Mouse (Mus musculus): Measurements from ENCODE around the gene Elovl6. TPM values are rescaled to one million over a fixed set of nuclear protein-coding genes. Genes with fewer than 3 reads are reported as not detected.

Gene Elovl6
- total and polyA plus RNA-seq, 2 experiments from 2014 or later: 39.1 to 46.9 TPM

- Histone ChIP-seq H3K9me3 (ENCODE audit: low read length) (no peaks in the 10 kb centered on the region), H3K9ac (no peak overlapping the region), H3K27ac (ENCODE audit: low read depth, low read length) (peak overlapping the region; percentile 21; the same call in 1 of the 2 replicates), H3K4me2 (ENCODE audit: low read depth) (peak overlapping the region; percentile 17; the same call in 1 of the 2 replicates), H3K4me3 (ENCODE audit: low read depth, low read length) (no peak overlapping the region), H3K4me1 (ENCODE audit: insufficient read depth) (no peaks in the 10 kb centered on the region), H3K36me3 (ENCODE audit: insufficient read depth) (no peaks in the 10 kb centered on the region), H3K27me3 (ENCODE audit: insufficient read depth, low read length) (no peaks in the 10 kb centered on the region)
- peak; percentile 37 for DNase-seq
- peak; percentile 87 for ATAC-seq
- WGBS: 73% methylated on average over 25 of the region's 25 CpGs
- TF ChIP-seq CTCF (IDR thresholded peaks at IDR 0.05; ENCODE audit: low read depth): no peak
Measured at GRCm38 (mm10) chr3:129612311-129613097, 80.3 kb downstream of the Elovl6 start.

GRCm38 (mm10) chr3:129613756-129614155 is 81.6 kb downstream of the Elovl6 start:
- 80% methylated on average over 7 of the region's 7 CpGs for WGBS
- Histone ChIP-seq H3K27me3 (ENCODE audit: insufficient read depth, low read length) (no peaks in the 10 kb centered on the region), H3K4me1 (ENCODE audit: insufficient read depth) (no peaks in the 10 kb centered on the region), H3K36me3 (ENCODE audit: insufficient read depth) (peaks cover 3% of the 10 kb centered on the region; the same call in 1 of the 2 replicates), H3K9me3 (ENCODE audit: low read length) (no peaks in the 10 kb centered on the region), H3K4me2 (ENCODE audit: low read depth) (no peak overlapping the region), H3K27ac (ENCODE audit: low read depth, low read length) (no peak overlapping the region), H3K9ac (no peak overlapping the region), H3K4me3 (ENCODE audit: low read depth, low read length) (no peak overlapping the region)
- ATAC-seq (no peak), DNase-seq (no peak)
- TF ChIP-seq CTCF (IDR thresholded peaks at IDR 0.05; ENCODE audit: low read depth): no peak

GRCm38 (mm10) chr3:129614216-129614615 is 82.1 kb downstream of the Elovl6 start:
- Histone ChIP-seq H3K4me3 (ENCODE audit: low read depth, low read length) (no peak overlapping the region), H3K9me3 (ENCODE audit: low read length) (no peaks in the 10 kb centered on the region), H3K9ac (no peak overlapping the region), H3K4me2 (ENCODE audit: low read depth) (no peak overlapping the region), H3K36me3 (ENCODE audit: insufficient read depth) (peaks cover 4% of the 10 kb centered on the region; the same call in 1 of the 2 replicates), H3K4me1 (ENCODE audit: insufficient read depth) (no peaks in the 10 kb centered on the region), H3K27me3 (ENCODE audit: insufficient read depth, low read length) (no peaks in the 10 kb centered on the region), H3K27ac (ENCODE audit: low read depth, low read length) (no peak overlapping the region)
- no peak for ATAC-seq
- TF ChIP-seq CTCF (IDR thresholded peaks at IDR 0.05; ENCODE audit: low read depth): no peak
- no peak for DNase-seq
- WGBS: 98% methylated on average over 2 of the region's 2 CpGs

GRCm38 (mm10) chr3:129617450-129617849 is 85.3 kb downstream of the Elovl6 start:
- Histone ChIP-seq H3K36me3 (ENCODE audit: insufficient read depth) (peaks cover 4% of the 10 kb centered on the region; the same call in 1 of the 2 replicates), H3K4me1 (ENCODE audit: insufficient read depth) (no peaks in the 10 kb centered on the region), H3K4me2 (ENCODE audit: low read depth) (no peak overlapping the region), H3K4me3 (ENCODE audit: low read depth, low read length) (no peak overlapping the region), H3K9me3 (ENCODE audit: low read length) (no peaks in the 10 kb centered on the region), H3K27ac (ENCODE audit: low read depth, low read length) (no peak overlapping the region), H3K9ac (no peak overlapping the region), H3K27me3 (ENCODE audit: insufficient read depth, low read length) (no peaks in the 10 kb centered on the region)
- ATAC-seq (no peak), DNase-seq (no peak)
- TF ChIP-seq CTCF (IDR thresholded peaks at IDR 0.05; ENCODE audit: low read depth): no peak
- WGBS: 89% methylated on average over 11 of the region's 11 CpGs

- no peak overlapping the region for H3K9ac ChIP-seq
- no peaks in the 10 kb centered on the region for H3K4me1 ChIP-seq (ENCODE audit: insufficient read depth)
- peaks cover 4% of the 10 kb centered on the region; the same call in 1 of the 2 replicates for H3K36me3 ChIP-seq (ENCODE audit: insufficient read depth)
- H3K27ac ChIP-seq (ENCODE audit: low read depth, low read length): no peak overlapping the region
- DNase-seq (no peak), ATAC-seq (no peak)
- no peak for TF ChIP-seq CTCF (IDR thresholded peaks at IDR 0.05; ENCODE audit: low read depth)
- no peak overlapping the region for H3K4me2 ChIP-seq (ENCODE audit: low read depth)
- no peaks in the 10 kb centered on the region for H3K9me3 ChIP-seq (ENCODE audit: low read length)
- no peak overlapping the region for H3K4me3 ChIP-seq (ENCODE audit: low read depth, low read length)
- H3K27me3 ChIP-seq (ENCODE audit: insufficient read depth, low read length): no peaks in the 10 kb centered on the region
- WGBS: 84% methylated on average over 16 of the region's 16 CpGs
Measured at GRCm38 (mm10) chr3:129619194-129619775, 87.1 kb downstream of the Elovl6 start.

GRCm38 (mm10) chr3:129620802-129621201 is 88.6 kb downstream of the Elovl6 start:
- Histone ChIP-seq H3K9ac (no peak overlapping the region), H3K4me2 (ENCODE audit: low read depth) (no peak overlapping the region), H3K9me3 (ENCODE audit: low read length) (no peaks in the 10 kb centered on the region), H3K4me1 (ENCODE audit: insufficient read depth) (no peaks in the 10 kb centered on the region), H3K27me3 (ENCODE audit: insufficient read depth, low read length) (no peaks in the 10 kb centered on the region), H3K27ac (ENCODE audit: low read depth, low read length) (no peak overlapping the region), H3K36me3 (ENCODE audit: insufficient read depth) (peaks cover 4% of the 10 kb centered on the region; the same call in 1 of the 2 replicates), H3K4me3 (ENCODE audit: low read depth, low read length) (no peak overlapping the region)
- DNase-seq (no peak), ATAC-seq (no peak)
- 74% methylated on average over 3 of the region's 3 CpGs for WGBS
- TF ChIP-seq CTCF (IDR thresholded peaks at IDR 0.05; ENCODE audit: low read depth): no peak

- H3K4me2 ChIP-seq (ENCODE audit: low read depth): no peak overlapping the region
- no peaks in the 10 kb centered on the region for H3K4me1 ChIP-seq (ENCODE audit: insufficient read depth)
- no peak overlapping the region for H3K9ac ChIP-seq
- WGBS: 79% methylated on average over 5 of the region's 5 CpGs
- H3K4me3 ChIP-seq (ENCODE audit: low read depth, low read length): no peak overlapping the region
- DNase-seq: peak; percentile 27
- H3K36me3 ChIP-seq (ENCODE audit: insufficient read depth): peaks cover 4% of the 10 kb centered on the region; the same call in 1 of the 2 replicates
- H3K27ac ChIP-seq (ENCODE audit: low read depth, low read length): no peak overlapping the region
- H3K9me3 ChIP-seq (ENCODE audit: low read length): no peaks in the 10 kb centered on the region
- H3K27me3 ChIP-seq (ENCODE audit: insufficient read depth, low read length): no peaks in the 10 kb centered on the region
- no peak for ATAC-seq
- TF ChIP-seq CTCF (IDR thresholded peaks at IDR 0.05; ENCODE audit: low read depth): no peak
Measured at GRCm38 (mm10) chr3:129621255-129621654, 89.1 kb downstream of the Elovl6 start.
